In genomic region chr17:83959159-83959848, GRCm38 (mm10) we compare ENCODE assay signal across 9 mouse cellular contexts.
A peak's percentile ranks its signal among the peaks of the same experiment; 100 is the strongest.
DNase-seq lines count a peak whose midpoint lies in the region; ATAC-seq and TF ChIP-seq lines count a peak whose summit lies in the region.
"Had no signal": no experiment of that assay in that cellular context is flagged by ENCODE, and none has a peak within 500 bp of the region (broad histone marks: within the 10 kb centered on the region; RNA-seq: fewer than 3 reads in every experiment).

No protein-coding gene starts in this region.

- TF ChIP-seq CTCF in layer of hippocampus, adult 2 months (conservative IDR thresholded peaks at IDR 0.05): no peak
- TF ChIP-seq CTCF in cortical plate, adult 2 months (IDR thresholded peaks at IDR 0.05; ENCODE audit: extremely low read depth, insufficient read depth, low read length): no peak

- H3K27me3 ChIP-seq in kidney, embryonic 14.5 days (ENCODE audit: control insufficient read depth, insufficient read depth, low read length): no peaks in the 10 kb centered on the region
- H3K27me3 ChIP-seq in midbrain, embryonic 15.5 days (replicated peaks): no peaks in the 10 kb centered on the region

- H3K36me3 ChIP-seq in kidney, embryonic 14.5 days (ENCODE audit: control insufficient read depth, insufficient read depth, low read length): no peaks in the 10 kb centered on the region
- no peaks in the 10 kb centered on the region for H3K36me3 ChIP-seq in midbrain, embryonic 15.5 days (replicated peaks)

- H3K9me3 ChIP-seq in kidney, embryonic 14.5 days (ENCODE audit: control insufficient read depth, low read length): no peaks in the 10 kb centered on the region
- no peaks in the 10 kb centered on the region for H3K9me3 ChIP-seq in midbrain, embryonic 15.5 days

- peaks cover 11% of the 10 kb centered on the region for H3K4me1 ChIP-seq in cortical plate, adult 2 months (ENCODE audit: control insufficient read depth, insufficient read depth, low read length)
- peaks cover 85% of the 10 kb centered on the region for H3K4me1 ChIP-seq in kidney, embryonic 14.5 days (ENCODE audit: control insufficient read depth, insufficient read depth, low read length)
- peaks cover 26% of the 10 kb centered on the region for H3K4me1 ChIP-seq in midbrain, embryonic 15.5 days

- H3K27ac ChIP-seq in layer of hippocampus, adult 2 months: peak overlapping the region; percentile 81
- peak overlapping the region; percentile 18 for H3K27ac ChIP-seq in cortical plate, adult 2 months (ENCODE audit: insufficient read depth, low read length)
- H3K27ac ChIP-seq in kidney, embryonic 14.5 days (ENCODE audit: low read depth, low read length): peak overlapping the region; percentile 96; the same call in 1 of the 2 replicates
- peak overlapping the region; percentile 10; the same call in 1 of the 2 replicates for H3K27ac ChIP-seq in midbrain, embryonic 15.5 days

- H3K4me2 ChIP-seq in kidney, embryonic 14.5 days (replicated peaks; ENCODE audit: low read depth, low read length): no peak overlapping the region
- H3K4me2 ChIP-seq in midbrain, embryonic 15.5 days: no peak overlapping the region

- no peak for ATAC-seq in kidney, embryonic 14.5 days (ENCODE audit: low FRiP score, low TSS enrichment)
- ATAC-seq in midbrain, embryonic 15.5 days (replicated peaks): 0 out of 2 replicates have a peak, but pooled peaks have one; percentile 48

- WGBS in kidney, embryonic 14.5 days: 49% methylated on average over 9 of the region's 9 CpGs
- WGBS in midbrain, embryonic 15.5 days: 27% methylated on average over 9 of the region's 9 CpGs

- DNase-seq in layer of hippocampus, adult 2 months (ENCODE audit: low spot score in 2 of 2): no peak
- DNase-seq in layer of hippocampus, adult 11-12 months (ENCODE audit: low spot score): no peak
- DNase-seq in thymus, postnatal 0 days (ENCODE audit: low spot score): no peak
- DNase-seq in ovary, postnatal 36 days (ENCODE audit: low spot score): no peak
- no peak for DNase-seq in B cell, adult 2 months
- DNase-seq: right cerebral cortex, postnatal 14 days had no signal

- no peak overlapping the region for H3K9ac ChIP-seq in kidney, embryonic 14.5 days (ENCODE audit: low read depth, low read length)
- H3K9ac ChIP-seq in midbrain, embryonic 15.5 days: no peak overlapping the region

- H3K4me3 ChIP-seq in layer of hippocampus, adult 2 months: peak overlapping the region; percentile 11; the same call in 1 of the 2 replicates
- H3K4me3 ChIP-seq in cortical plate, adult 2 months (ENCODE audit: insufficient read depth, low read length): no peak overlapping the region
- no peak overlapping the region for H3K4me3 ChIP-seq in kidney, embryonic 14.5 days (ENCODE audit: low read length)
- no peak overlapping the region for H3K4me3 ChIP-seq in midbrain, embryonic 15.5 days

- no peak for TF ChIP-seq POLR2A in cortical plate, adult 2 months (IDR thresholded peaks at IDR 0.05; ENCODE audit: extremely low read depth, insufficient read depth, low read length)

Comparison
In these comparisons a context has a peak if more than half of its experiments do, and no peak if none do; other contexts are left out.
1. H3K27ac ChIP-seq: peak in every context shown above with its lines; median percentile 96 in kidney, embryonic 14.5 days; 81 in layer of hippocampus, adult 2 months; 18 in cortical plate, adult 2 months; 10 in midbrain, embryonic 15.5 days.